9 mouse cellular contexts compared by ENCODE assay signal in the genomic region with DNA sequence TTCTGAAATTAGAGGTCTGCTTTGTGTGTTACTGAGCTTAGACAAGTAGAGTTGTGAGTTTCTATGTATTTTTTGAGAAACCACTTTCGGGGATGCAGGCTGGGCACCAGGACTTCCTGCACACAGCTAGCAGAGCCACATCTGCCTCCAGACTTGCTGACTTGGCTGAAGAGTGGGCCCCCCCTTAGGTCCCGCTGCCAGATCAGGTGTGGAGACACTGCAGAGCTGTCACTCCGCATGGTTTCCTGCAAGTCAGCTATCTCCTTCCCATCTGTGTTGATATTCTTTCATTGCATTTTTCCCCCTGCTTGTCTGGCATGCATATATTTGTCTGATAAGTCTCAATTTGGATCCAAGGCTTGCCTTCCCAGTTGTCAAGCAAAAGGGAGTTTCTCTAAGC.
"Had no signal": no experiment of that assay in that cellular context is flagged by ENCODE, and none has a peak within 500 bp of the region (broad histone marks: within the 10 kb centered on the region; RNA-seq: fewer than 3 reads in every experiment).

No protein-coding gene starts in this region.

- H3K36me3 ChIP-seq: limb, embryonic 12.5 days; liver, embryonic 13.5 days; lung, embryonic 15.5 days; midbrain, embryonic 15.5 days; neural tube, embryonic 12.5 days had no signal

- H3K27me3 ChIP-seq: limb, embryonic 12.5 days; liver, embryonic 13.5 days; lung, embryonic 15.5 days; midbrain, embryonic 15.5 days; neural tube, embryonic 12.5 days had no signal

- H3K4me1 ChIP-seq: limb, embryonic 12.5 days; lung, embryonic 15.5 days; neural tube, embryonic 12.5 days had no signal

- H3K9me3 ChIP-seq: limb, embryonic 12.5 days; liver, embryonic 13.5 days; lung, embryonic 15.5 days; midbrain, embryonic 15.5 days; neural tube, embryonic 12.5 days had no signal

- ATAC-seq: liver, postnatal 0 days; midbrain, embryonic 15.5 days had no signal

- H3K4me3 ChIP-seq: left cerebral cortex, adult 2 months; limb, embryonic 12.5 days; liver, embryonic 13.5 days; lung, embryonic 15.5 days; midbrain, embryonic 15.5 days; neural tube, embryonic 12.5 days had no signal

- DNase-seq: liver; liver, embryonic 13.5 days; liver, postnatal 0 days; thymus, postnatal 4 days had no signal
